ENCODE assay signal across 19 mouse cellular contexts in genomic region chr17:84135243-84135642, GRCm38 (mm10). TPM values are rescaled to one million over a fixed set of nuclear protein-coding genes. Genes with fewer than 3 reads are reported as not detected.
DNase-seq lines count a peak whose midpoint lies in the region; ATAC-seq and TF ChIP-seq lines count a peak whose summit lies in the region.
"Had no signal": no experiment of that assay in that cellular context is flagged by ENCODE, and none has a peak within 500 bp of the region (broad histone marks: within the 10 kb centered on the region; RNA-seq: fewer than 3 reads in every experiment).

No protein-coding gene starts in this region.

- H3K27ac ChIP-seq in intestine, embryonic 15.5 days = peak overlapping the region; percentile 88
- no peak overlapping the region for H3K27ac ChIP-seq in hindbrain, postnatal 0 days
- H3K27ac ChIP-seq: forebrain, embryonic 13.5 days had no signal

- no peak overlapping the region for H3K9ac ChIP-seq in intestine, embryonic 15.5 days
- no peak overlapping the region for H3K9ac ChIP-seq in hindbrain, postnatal 0 days (replicated peaks; ENCODE audit: low read length)
- H3K9ac ChIP-seq: forebrain, embryonic 13.5 days had no signal

- H3K4me1 ChIP-seq in G1E (ENCODE audit: insufficient read depth, low read depth, low read length) = peaks cover 65% of the 10 kb centered on the region
- peaks cover 37% of the 10 kb centered on the region for H3K4me1 ChIP-seq in intestine, embryonic 15.5 days (replicated peaks)
- H3K4me1 ChIP-seq in hindbrain, postnatal 0 days (ENCODE audit: insufficient read depth, low read length) = no peaks in the 10 kb centered on the region

- H3K27me3 ChIP-seq in G1E (ENCODE audit: insufficient read depth, low read length) = no peaks in the 10 kb centered on the region
- H3K27me3 ChIP-seq in intestine, embryonic 15.5 days (replicated peaks) = no peaks in the 10 kb centered on the region
- H3K27me3 ChIP-seq in hindbrain, postnatal 0 days (ENCODE audit: insufficient read depth, low read length) = no peaks in the 10 kb centered on the region
- H3K27me3 ChIP-seq: forebrain, embryonic 13.5 days had no signal

- peak; percentile 80 for DNase-seq in 416B (ENCODE audit: low read depth)
- DNase-seq in G1E (ENCODE audit: low spot score) = no peak
- no peak for DNase-seq in layer of hippocampus, adult 18-20 months (ENCODE audit: low spot score in 2 of 2)
- no peak for DNase-seq in spleen, postnatal 36 days (ENCODE audit: low spot score in 2 of 2)
- DNase-seq in hindbrain, postnatal 0 days (ENCODE audit: low spot score) = no peak
- no peak for DNase-seq in c-Kit-positive CD71-positive TER-119-positive erythroid progenitor cells, embryonic 14.5 days (ENCODE audit: low spot score)
- DNase-seq: adrenal gland, postnatal 14 days; cerebellum, adult 11-12 months; cerebellum, postnatal 25 days; gastrocnemius, postnatal 14 days; kidney, postnatal 4 days; layer of hippocampus, postnatal 36 days; left cerebral cortex, postnatal 4 days; thymus, adult 2 months had no signal

- H3K36me3 ChIP-seq in G1E (replicated peaks) = no peaks in the 10 kb centered on the region
- H3K36me3 ChIP-seq in intestine, embryonic 15.5 days = no peaks in the 10 kb centered on the region
- no peaks in the 10 kb centered on the region for H3K36me3 ChIP-seq in hindbrain, postnatal 0 days (ENCODE audit: insufficient read depth, low read length)

- H3K4me2 ChIP-seq in intestine, embryonic 15.5 days (replicated peaks) = peak overlapping the region; percentile 41
- H3K4me2 ChIP-seq in hindbrain, postnatal 0 days (ENCODE audit: low read depth, low read length) = no peak overlapping the region
- H3K4me2 ChIP-seq: forebrain, embryonic 13.5 days had no signal

- no peak for TF ChIP-seq CTCF in G1E (IDR thresholded peaks at IDR 0.05; ENCODE audit: low read depth, low read length)
- TF ChIP-seq CTCF in hindbrain, postnatal 0 days (IDR thresholded peaks at IDR 0.05; ENCODE audit: low read depth) = no peak

- H3K9me3 ChIP-seq in G1E (replicated peaks) = no peaks in the 10 kb centered on the region
- H3K9me3 ChIP-seq in intestine, embryonic 15.5 days = no peaks in the 10 kb centered on the region
- H3K9me3 ChIP-seq in hindbrain, postnatal 0 days (ENCODE audit: low read length) = no peaks in the 10 kb centered on the region
- H3K9me3 ChIP-seq: forebrain, embryonic 13.5 days had no signal

- no peak overlapping the region for H3K4me3 ChIP-seq in G1E (ENCODE audit: low read depth, low read length)
- no peak overlapping the region for H3K4me3 ChIP-seq in intestine, embryonic 15.5 days (replicated peaks)
- H3K4me3 ChIP-seq in hindbrain, postnatal 0 days (ENCODE audit: low read length) = no peak overlapping the region
- H3K4me3 ChIP-seq: erythroblast, embryonic 14.5 days; forebrain, embryonic 13.5 days had no signal

- 33% methylated on average over 7 of the region's 7 CpGs for WGBS in intestine, embryonic 15.5 days
- WGBS in hindbrain, postnatal 0 days = 58% methylated on average over 7 of the region's 7 CpGs

- ATAC-seq in G1E (ENCODE audit: extremely low read depth, insufficient number of reproducible peaks, low FRiP score, poor library complexity, severe bottlenecking) = peak; percentile 46
- no peak for ATAC-seq in intestine, embryonic 15.5 days
- peak; percentile 38 for ATAC-seq in megakaryocyte progenitor cell, adult 5-6 weeks (replicated peaks; ENCODE audit: poor library complexity)
- ATAC-seq in hindbrain, postnatal 0 days = no peak
- ATAC-seq: forebrain, embryonic 13.5 days; midbrain, embryonic 16.5 days had no signal

RNA-seq across cellular contexts. Expression of gene Zfp36l2, which starts 52.5 kb away (rescaled TPM):
- total RNA-seq in G1E (2014; fragmentation: Nextera tagmentation) (417 and 437 TPM in 2 replicates), G1E (2017) (112 TPM in 2 replicates)
- 884 and 1,243 TPM in 2 replicates for polyA plus RNA-seq in G1E (2012)
- polyA plus RNA-seq in intestine, embryonic 15.5 days (2015; fragmentation: Nextera tagmentation; extraction: Ambion mirVana) = 23.2 and 29.7 TPM in 2 replicates
- 269 and 286 TPM in 2 replicates for total RNA-seq in megakaryocyte progenitor cell, adult 5-6 weeks (2015)
- total RNA-seq in megakaryocyte progenitor cell, adult 5-6 weeks (2017) = 98.9 and 112 TPM in 2 replicates
- 10 to 100 TPM; 22.0 to 32.5 TPM for total RNA-seq in layer of hippocampus, adult 18-20 months (2021)
- total RNA-seq in hindbrain, postnatal 0 days (2014; rRNA removed) = 13.3 and 16.7 TPM in 2 replicates
- polyA plus RNA-seq in hindbrain, postnatal 0 days (2015; fragmentation: Nextera tagmentation; extraction: Ambion mirVana) = 5.4 and 5.5 TPM in 2 replicates

Comparison
In these comparisons a context has a peak if more than half of its experiments do, and no peak if none do; other contexts are left out.
1. ATAC-seq: peak in G1E (single experiment) and megakaryocyte progenitor cell, adult 5-6 weeks (single experiment); none in intestine, embryonic 15.5 days (single experiment) and hindbrain, postnatal 0 days (single experiment).